Comparison of ENCODE assay signal across 20 mouse cellular contexts in genomic region chr6:148421577-148421976, GRCm38 (mm10). TPM values are rescaled to one million over a fixed set of nuclear protein-coding genes. Genes with fewer than 3 reads are reported as not detected.
DNase-seq lines count a peak whose midpoint lies in the region; ATAC-seq and TF ChIP-seq lines count a peak whose summit lies in the region.
"Had no signal": no experiment of that assay in that cellular context is flagged by ENCODE, and none has a peak within 500 bp of the region (broad histone marks: within the 10 kb centered on the region; RNA-seq: fewer than 3 reads in every experiment).

No protein-coding gene starts in this region.

- no peak overlapping the region for H3K4me3 ChIP-seq in layer of hippocampus, adult 2 months
- no peak overlapping the region for H3K4me3 ChIP-seq in cortical plate, adult 2 months (ENCODE audit: insufficient read depth, low read length)
- H3K4me3 ChIP-seq in lung, adult 2 months (replicated peaks; ENCODE audit: extremely low read depth, low read depth, low read length), result no peak overlapping the region
- H3K4me3 ChIP-seq: erythroblast, embryonic 14.5 days; heart, embryonic 15.5 days; intestine, embryonic 15.5 days had no signal

- no peak for TF ChIP-seq CTCF in layer of hippocampus, adult 2 months (conservative IDR thresholded peaks at IDR 0.05)
- no peak for TF ChIP-seq CTCF in cortical plate, adult 2 months (IDR thresholded peaks at IDR 0.05; ENCODE audit: extremely low read depth, insufficient read depth, low read length)
- TF ChIP-seq CTCF in lung, adult 2 months (IDR thresholded peaks at IDR 0.05; ENCODE audit: insufficient read depth, low read length), result no peak

- H3K27ac ChIP-seq in layer of hippocampus, adult 2 months, result peak overlapping the region; percentile 59; the same call in 1 of the 2 replicates
- H3K27ac ChIP-seq in cortical plate, adult 2 months (ENCODE audit: insufficient read depth, low read length), result 0 out of 2 replicates have a peak overlapping the region, but pooled peaks have one; percentile 17
- H3K27ac ChIP-seq: heart, embryonic 15.5 days; intestine, embryonic 15.5 days had no signal

- WGBS in lung, adult 2 months, result 62% methylated on average over 7 of the region's 7 CpGs

- no peaks in the 10 kb centered on the region; the same call in 1 of the 2 replicates for H3K4me1 ChIP-seq in cortical plate, adult 2 months (ENCODE audit: control insufficient read depth, insufficient read depth, low read length)
- H3K4me1 ChIP-seq in lung, adult 2 months (ENCODE audit: control insufficient read depth, insufficient read depth, low read length), result no peaks in the 10 kb centered on the region; the same call in 1 of the 2 replicates
- H3K4me1 ChIP-seq: intestine, embryonic 15.5 days had no signal

- DNase-seq in frontal cortex, postnatal 25 days (ENCODE audit: low spot score in 2 of 2), result no peak
- DNase-seq in layer of hippocampus, adult 2 months (ENCODE audit: low spot score in 2 of 2), result no peak
- DNase-seq in layer of hippocampus, postnatal 10 days (ENCODE audit: low spot score in 2 of 2), result no peak
- peak; percentile 33 for DNase-seq in MN1 (ENCODE audit: low spot score)
- no peak for DNase-seq in lung, adult 2 months
- DNase-seq in kidney, adult 18-20 months, result no peak
- DNase-seq: B cell, adult 2 months; cerebellum, adult 9-11 months; gastrocnemius, postnatal 10 days; heart, postnatal 4 days; kidney, postnatal 36 days; liver; lung, postnatal 36 days; thymus, postnatal 36 days had no signal

- TF ChIP-seq POLR2A in cortical plate, adult 2 months (IDR thresholded peaks at IDR 0.05; ENCODE audit: extremely low read depth, insufficient read depth, low read length), result no peak
- TF ChIP-seq POLR2A in lung, adult 2 months (IDR thresholded peaks at IDR 0.05; ENCODE audit: borderline replicate concordance, extremely low read depth, low read depth, low read length), result no peak

- ATAC-seq in frontal cortex, adult (ENCODE audit: low TSS enrichment), result peak; percentile 77
- ATAC-seq: forebrain, embryonic 16.5 days; intestine, embryonic 15.5 days had no signal

RNA-seq across cellular contexts. Expression of gene Tmtc1, which starts 22.6 kb away (rescaled TPM):
- total RNA-seq in layer of hippocampus, adult 2 months (2021), result 10 to 100 TPM; 39.8 to 42.0 TPM
- 10 to 100 TPM; 19.7 to 24.2 TPM for total RNA-seq in layer of hippocampus, postnatal 10 days (2021)
- polyA plus RNA-seq in cortical plate, adult 2 months (2012; rRNA removed), result 30.4 and 35.2 TPM in 2 replicates
- 41.0 and 46.3 TPM in 2 replicates for polyA plus RNA-seq in lung, adult 2 months (2012; rRNA removed)
- polyA plus RNA-seq: erythroblast, embryonic 14.5 days had no signal
